Mouse (Mus musculus) hindbrain, embryonic 15.5 days (tissue): ENCODE measurements around the gene Abhd17c. TPM values are rescaled to one million over a fixed set of nuclear protein-coding genes. Genes with fewer than 3 reads are reported as not detected.
"Not testable (repeated sequence)": the region's sequence is repeated elsewhere in the genome, so short reads cannot be mapped to it uniquely, and the experiment has no call there.

Source experiments
- ATAC-seq: fragments of 200-750 bp; cut with Nextera tagmentation; 2 replicates; pipeline ENCODE4 v1.8.0; 2017; ENCODE audit warnings: low read depth, moderate number of reproducible peaks, moderate TSS enrichment; ENCODE audit not compliant: low FRiP score
- H3K27ac ChIP-seq: fragments of 300-500 bp; sonication (generic); replicated peaks from 2 replicates; pipeline ENCODE4 v1.5.1; 2015; ENCODE audit warnings: mild to moderate bottlenecking, inconsistent platforms
- H3K27me3 ChIP-seq: fragments of 300-500 bp; sonication (generic); 2 replicates; pipeline ENCODE4 v1.6.1; 2015; ENCODE audit warnings: control low read depth, inconsistent platforms
- H3K36me3 ChIP-seq: fragments of 300-500 bp; sonication (generic); 2 replicates; pipeline ENCODE4 v1.6.1; 2015; ENCODE audit warnings: control low read depth, inconsistent platforms
- H3K4me1 ChIP-seq: fragments of 300-500 bp; sonication (generic); replicated peaks from 2 replicates; pipeline ENCODE4 v1.6.1; 2015; ENCODE audit warnings: control low read depth, inconsistent platforms
- H3K4me2 ChIP-seq: fragments of 300-500 bp; sonication (generic); 2 replicates; pipeline ENCODE4 v1.6.1; 2015; ENCODE audit warnings: moderate library complexity, mild to moderate bottlenecking, inconsistent platforms
- H3K4me3 ChIP-seq: fragments of 300-500 bp; sonication (generic); 2 replicates; pipeline ENCODE4 v1.5.1; 2015; ENCODE audit warnings: mild to moderate bottlenecking, inconsistent platforms
- H3K9ac ChIP-seq: fragments of 300-500 bp; sonication (generic); 2 replicates; pipeline ENCODE4 v1.6.1; 2015; ENCODE audit warnings: inconsistent platforms
- H3K9me3 ChIP-seq: fragments of 300-500 bp; sonication (generic); 2 replicates; pipeline ENCODE4 v1.6.1; 2016; ENCODE audit warnings: control low read depth, inconsistent platforms
- WGBS: fragments of 180-500 bp; shearing (Covaris S2); methylation state at CpG from one replicate; pipeline ENCODE4 v1.1.7; 2015; 5-methylcytosine and 5-hydroxymethylcytosine counted together
- polyA plus RNA-seq: library from polyadenylated mRNA; unstranded; fragments of >200 nt; fragmentation: Nextera tagmentation; extraction: Ambion mirVana; gene quantifications from 2 replicates; pipeline ENCODE4 v1.2.1, GENCODE M21; 2015

The Abhd17c gene
- polyA plus RNA-seq = 70.6 and 76.6 TPM in 2 replicates

- no peaks in the 10 kb centered on the region for H3K9me3 ChIP-seq
- H3K4me2 ChIP-seq = peak within 1 kb of the TSS; percentile 97
- no peaks in the 10 kb centered on the region for H3K36me3 ChIP-seq
- H3K27me3 ChIP-seq = no peaks in the 10 kb centered on the region
- peak within 1 kb of the TSS; percentile 98 for H3K27ac ChIP-seq
- under 1% methylated on average over 105 of the region's 109 CpGs for WGBS
- peak within 1 kb of the TSS; percentile 97 for H3K4me3 ChIP-seq
- peak; percentile 76 for ATAC-seq
- H3K9ac ChIP-seq = peak within 1 kb of the TSS; percentile 99
- H3K4me1 ChIP-seq = peaks cover 49% of the 10 kb centered on the region
Measured at GRCm38 (mm10) chr7:84151001-84151959, at the start of gene Abhd17c. Gene Abhd17c (minus strand): TSS chr7:84151893.

GRCm38 (mm10) chr7:84197208-84197860, 45.6 kb upstream of the Abhd17c start:
- no peaks in the 10 kb centered on the region for H3K4me1 ChIP-seq
- no peak overlapping the region for H3K9ac ChIP-seq
- H3K9me3 ChIP-seq = no peaks in the 10 kb centered on the region
- no peak overlapping the region for H3K4me2 ChIP-seq
- WGBS = 85% methylated on average over 6 of the region's 6 CpGs
- H3K27ac ChIP-seq = no peak overlapping the region
- H3K4me3 ChIP-seq = no peak overlapping the region
- no peaks in the 10 kb centered on the region for H3K27me3 ChIP-seq
- ATAC-seq = no peak
- H3K36me3 ChIP-seq = no peaks in the 10 kb centered on the region

- H3K36me3 ChIP-seq = no peaks in the 10 kb centered on the region
- H3K4me1 ChIP-seq = no peaks in the 10 kb centered on the region
- H3K27ac ChIP-seq = no peak overlapping the region
- ATAC-seq = no peak
- no peaks in the 10 kb centered on the region for H3K9me3 ChIP-seq
- no peak overlapping the region for H3K9ac ChIP-seq
- no peaks in the 10 kb centered on the region for H3K27me3 ChIP-seq
- no peak overlapping the region for H3K4me2 ChIP-seq
- H3K4me3 ChIP-seq = no peak overlapping the region
- WGBS = 87% methylated on average over 6 of the region's 6 CpGs
Measured at GRCm38 (mm10) chr7:84196221-84196620, 44.5 kb upstream of the Abhd17c start.

GRCm38 (mm10) chr7:84192256-84192655, 40.6 kb upstream of the Abhd17c start:
- Histone ChIP-seq H3K36me3 (no peaks in the 10 kb centered on the region), H3K27me3 (no peaks in the 10 kb centered on the region), H3K4me3 (no peak overlapping the region), H3K4me2 (no peak overlapping the region), H3K9ac (no peak overlapping the region), H3K9me3 (no peaks in the 10 kb centered on the region), H3K27ac (no peak overlapping the region), H3K4me1 (no peaks in the 10 kb centered on the region)
- ATAC-seq = no peak
- 87% methylated on average over 3 of the region's 3 CpGs for WGBS

GRCm38 (mm10) chr7:84191476-84191875, 39.8 kb upstream of the Abhd17c start:
- Histone ChIP-seq H3K27ac (no peak overlapping the region), H3K4me1 (no peaks in the 10 kb centered on the region), H3K9ac (no peak overlapping the region), H3K9me3 (no peaks in the 10 kb centered on the region), H3K27me3 (no peaks in the 10 kb centered on the region), H3K36me3 (no peaks in the 10 kb centered on the region), H3K4me3 (no peak overlapping the region), H3K4me2 (no peak overlapping the region)
- ATAC-seq = no peak
- WGBS = 90% methylated on average over 2 of the region's 2 CpGs

- H3K9me3 ChIP-seq = no peaks in the 10 kb centered on the region
- no peaks in the 10 kb centered on the region for H3K27me3 ChIP-seq
- no peak overlapping the region for H3K27ac ChIP-seq
- no peaks in the 10 kb centered on the region for H3K4me1 ChIP-seq
- no peak overlapping the region for H3K4me2 ChIP-seq
- H3K4me3 ChIP-seq = no peak overlapping the region
- 85% methylated on average over 5 of the region's 5 CpGs for WGBS
- no peaks in the 10 kb centered on the region for H3K36me3 ChIP-seq
- no peak overlapping the region for H3K9ac ChIP-seq
- ATAC-seq = no peak
Measured at GRCm38 (mm10) chr7:84188196-84188595, 36.5 kb upstream of the Abhd17c start.

GRCm38 (mm10) chr7:84185196-84185595, 33.5 kb upstream of the Abhd17c start:
- Histone ChIP-seq H3K4me2 (no peak overlapping the region), H3K27ac (no peak overlapping the region), H3K9me3 (no peaks in the 10 kb centered on the region), H3K4me1 (no peaks in the 10 kb centered on the region), H3K36me3 (no peaks in the 10 kb centered on the region), H3K4me3 (no peak overlapping the region), H3K27me3 (no peaks in the 10 kb centered on the region), H3K9ac (no peak overlapping the region)
- 73% methylated on average over 4 of the region's 4 CpGs for WGBS
- no peak for ATAC-seq

- Histone ChIP-seq H3K9ac (no peak overlapping the region), H3K4me3 (no peak overlapping the region), H3K27ac (no peak overlapping the region), H3K4me2 (no peak overlapping the region), H3K27me3 (no peaks in the 10 kb centered on the region), H3K36me3 (no peaks in the 10 kb centered on the region), H3K4me1 (no peaks in the 10 kb centered on the region), H3K9me3 (no peaks in the 10 kb centered on the region)
- WGBS = 88% methylated on average over 3 of the region's 3 CpGs
- no peak for ATAC-seq
Measured at GRCm38 (mm10) chr7:84184703-84185102, 33.0 kb upstream of the Abhd17c start.

- H3K4me2 ChIP-seq, ATAC-seq, H3K27ac ChIP-seq, H3K4me1 ChIP-seq, H3K9me3 ChIP-seq, H3K27me3 ChIP-seq, H3K4me3 ChIP-seq, H3K9ac ChIP-seq, H3K36me3 ChIP-seq: not testable (repeated sequence)
- 96% methylated on average over 2 of the region's 2 CpGs for WGBS
Measured at GRCm38 (mm10) chr7:84178809-84179208, 27.1 kb upstream of the Abhd17c start.

GRCm38 (mm10) chr7:84174655-84175448, 23.2 kb upstream of the Abhd17c start:
- Histone ChIP-seq H3K27me3 (no peaks in the 10 kb centered on the region), H3K36me3 (no peaks in the 10 kb centered on the region), H3K9ac (no peak overlapping the region), H3K4me2 (no peak overlapping the region), H3K27ac (no peak overlapping the region), H3K4me1 (0 out of 2 replicates have a peak, but pooled peaks cover 4% of the 10 kb centered on the region), H3K9me3 (no peaks in the 10 kb centered on the region), H3K4me3 (no peak overlapping the region)
- 80% methylated on average over 11 of the region's 11 CpGs for WGBS
- peak; percentile 51; the same call in 1 of the 2 replicates for ATAC-seq

- no peaks in the 10 kb centered on the region for H3K9me3 ChIP-seq
- no peak overlapping the region for H3K4me3 ChIP-seq
- 0 out of 2 replicates have a peak, but pooled peaks cover 4% of the 10 kb centered on the region for H3K4me1 ChIP-seq
- no peak overlapping the region for H3K9ac ChIP-seq
- WGBS = 90% methylated on average over 4 of the region's 4 CpGs
- no peak overlapping the region for H3K4me2 ChIP-seq
- no peaks in the 10 kb centered on the region for H3K27me3 ChIP-seq
- no peak overlapping the region for H3K27ac ChIP-seq
- no peak for ATAC-seq
- H3K36me3 ChIP-seq = no peaks in the 10 kb centered on the region
Measured at GRCm38 (mm10) chr7:84173394-84173793, 21.7 kb upstream of the Abhd17c start.
